ENCODE assay signal across 7 mouse cellular contexts in the genomic region with DNA sequence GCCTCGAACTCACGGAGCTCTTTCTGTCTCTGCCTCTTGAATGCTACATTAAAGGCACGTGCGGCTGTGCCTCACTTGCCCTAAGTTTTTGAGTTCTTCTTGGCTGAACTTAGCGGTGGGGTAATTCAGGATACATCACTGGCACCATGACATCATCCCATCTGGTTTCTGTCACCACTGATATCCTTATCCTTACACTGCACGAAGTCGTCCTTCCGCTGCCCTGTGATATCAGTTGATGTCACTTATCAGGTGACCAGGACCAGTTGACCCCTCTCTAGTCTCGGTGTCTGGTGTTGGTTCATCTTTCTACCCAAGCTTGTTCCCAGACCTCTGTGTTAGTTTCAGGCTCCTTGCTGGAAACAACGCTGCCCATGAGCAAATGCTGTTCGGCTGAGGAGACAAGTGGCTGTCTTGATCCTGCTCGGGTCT. TPM values are rescaled to one million over a fixed set of nuclear protein-coding genes. Genes with fewer than 3 reads are reported as not detected.
DNase-seq lines count a peak whose midpoint lies in the region; ATAC-seq and TF ChIP-seq lines count a peak whose summit lies in the region.

No protein-coding gene starts in this region.

- H3K27me3 ChIP-seq in CH12.LX (replicated peaks): peaks cover 33% of the 10 kb centered on the region
- peaks cover 22% of the 10 kb centered on the region for H3K27me3 ChIP-seq in heart, embryonic 13.5 days (replicated peaks)
- peaks cover 56% of the 10 kb centered on the region for H3K27me3 ChIP-seq in liver, embryonic 13.5 days
- peaks cover 6% of the 10 kb centered on the region; the same call in 1 of the 2 replicates for H3K27me3 ChIP-seq in stomach, embryonic 15.5 days (replicated peaks)

- no peaks in the 10 kb centered on the region for H3K79me2 ChIP-seq in CH12.LX (replicated peaks; ENCODE audit: control insufficient read depth, extremely low read depth, insufficient read depth, poor library complexity, severe bottlenecking)

- no peak for TF ChIP-seq POLR2A in CH12.LX (IDR thresholded peaks at IDR 0.05; ENCODE audit: low read depth, low read length)
- no peak for TF ChIP-seq POLR2A in bone marrow, adult 2 months (IDR thresholded peaks at IDR 0.05; ENCODE audit: borderline replicate concordance, control insufficient read depth, low read depth, low read length)

- no peak for TF ChIP-seq RAD21 in CH12.LX (IDR thresholded peaks at IDR 0.05; ENCODE audit: low read depth, low read length)

- no peaks in the 10 kb centered on the region for H3K9me3 ChIP-seq in CH12.LX (replicated peaks; ENCODE audit: low read length)
- no peaks in the 10 kb centered on the region for H3K9me3 ChIP-seq in heart, embryonic 13.5 days
- H3K9me3 ChIP-seq in liver, embryonic 13.5 days (replicated peaks): no peaks in the 10 kb centered on the region
- no peaks in the 10 kb centered on the region for H3K9me3 ChIP-seq in stomach, embryonic 15.5 days

- 51% methylated on average over 12 of the region's 12 CpGs for WGBS in bone marrow, adult 2 months
- 10% methylated on average over 12 of the region's 12 CpGs for WGBS in heart, embryonic 13.5 days
- WGBS in liver, embryonic 13.5 days (ENCODE audit: insufficient replicate concordance): 13% methylated on average over 12 of the region's 12 CpGs
- 32% methylated on average over 12 of the region's 12 CpGs for WGBS in stomach, embryonic 15.5 days

- peak overlapping the region; percentile 87 for H3K4me2 ChIP-seq in CH12.LX (ENCODE audit: insufficient read depth, low read depth, poor library complexity, severe bottlenecking)
- peak overlapping the region; percentile 92 for H3K4me2 ChIP-seq in heart, embryonic 13.5 days
- peak overlapping the region; percentile 81 for H3K4me2 ChIP-seq in liver, embryonic 13.5 days
- peak overlapping the region; percentile 88 for H3K4me2 ChIP-seq in stomach, embryonic 15.5 days

- ATAC-seq in heart, embryonic 13.5 days (ENCODE audit: extremely low read depth, insufficient number of reproducible peaks, low FRiP score, low TSS enrichment): no peak
- ATAC-seq in liver, embryonic 13.5 days (ENCODE audit: low read depth): peak; percentile 80
- no peak for ATAC-seq in stomach, embryonic 15.5 days (ENCODE audit: insufficient read depth, low FRiP score, low read depth)
- no peak for ATAC-seq in cerebellum, adult (ENCODE audit: insufficient number of reproducible peaks, low FRiP score, low TSS enrichment)

- in situ Hi-C loops in CH12.LX (cut with MboI; ENCODE audit: low pct_ligation_motif_present, low pct_unique_long_range_greater_than_20kb, low sequenced_read_pairs): no loop called here

- no peak for TF ChIP-seq CTCF in CH12.LX (conservative IDR thresholded peaks at IDR 0.05 in 1 of 2, IDR thresholded peaks at IDR 0.05 in 1 of 2; ENCODE audit: low read depth in 2 of 2, low read length in 2 of 2)
- no peak for TF ChIP-seq CTCF in bone marrow, adult 2 months (IDR thresholded peaks at IDR 0.05; ENCODE audit: control insufficient read depth, insufficient read depth, low read length)

- H3K9ac ChIP-seq in CH12.LX (ENCODE audit: insufficient read depth, low read depth): peak overlapping the region; percentile 28
- peak overlapping the region; percentile 87 for H3K9ac ChIP-seq in heart, embryonic 13.5 days
- peak overlapping the region; percentile 72 for H3K9ac ChIP-seq in liver, embryonic 13.5 days
- H3K9ac ChIP-seq in stomach, embryonic 15.5 days: 0 out of 2 replicates have a peak overlapping the region, but pooled peaks have one; percentile 6

- dilution Hi-C loops in CH12.LX (cut with MboI; ENCODE audit: extremely low pct_ligation_motif_present, extremely low pct_unique_long_range_greater_than_20kb, low sequenced_read_pairs): no loop called here

- DNase-seq in CH12.LX (ENCODE audit: extremely low read depth): no peak
- DNase-seq in liver, embryonic 13.5 days: peak; percentile 77
- no peak for DNase-seq in thymus, postnatal 4 days

- H3K4me3 ChIP-seq in CH12.LX (replicated peaks in 1 of 3; ENCODE audit: low read depth in 2 of 3, low read length in 2 of 3, poor library complexity in 1 of 3): peak overlapping the region in 2 of 3 experiments; percentile 18 to 42
- H3K4me3 ChIP-seq in bone marrow, adult 2 months (replicated peaks; ENCODE audit: control insufficient read depth, low read depth, low read length): peak overlapping the region; percentile 67
- H3K4me3 ChIP-seq in heart, embryonic 13.5 days: peak overlapping the region; percentile 71
- peak overlapping the region; percentile 62 for H3K4me3 ChIP-seq in liver, embryonic 13.5 days (replicated peaks)
- H3K4me3 ChIP-seq in stomach, embryonic 15.5 days (replicated peaks): peak overlapping the region; percentile 50

- H3K27ac ChIP-seq in CH12.LX (ENCODE audit: insufficient read depth, low read depth): no peak overlapping the region
- peak overlapping the region; percentile 91 for H3K27ac ChIP-seq in bone marrow, adult 2 months (ENCODE audit: control insufficient read depth, insufficient read depth, low read depth, low read length, poor library complexity)
- peak overlapping the region; percentile 72 for H3K27ac ChIP-seq in heart, embryonic 13.5 days (replicated peaks)
- H3K27ac ChIP-seq in liver, embryonic 13.5 days: peak overlapping the region; percentile 78
- H3K27ac ChIP-seq in stomach, embryonic 15.5 days: peak overlapping the region; percentile 21; the same call in 1 of the 2 replicates

- no peak for TF ChIP-seq EP300 in CH12.LX (IDR thresholded peaks at IDR 0.05; ENCODE audit: low read length)

- H3K36me3 ChIP-seq in CH12.LX (replicated peaks in 1 of 2; ENCODE audit: control insufficient read depth in 1 of 2, insufficient read depth in 1 of 2, low read length in 1 of 2): no peaks in the 10 kb centered on the region
- peaks cover 7% of the 10 kb centered on the region; the same call in 1 of the 2 replicates for H3K36me3 ChIP-seq in heart, embryonic 13.5 days
- H3K36me3 ChIP-seq in liver, embryonic 13.5 days: no peaks in the 10 kb centered on the region
- H3K36me3 ChIP-seq in stomach, embryonic 15.5 days: no peaks in the 10 kb centered on the region

- H3K4me1 ChIP-seq in CH12.LX (ENCODE audit: control insufficient read depth in 1 of 2, insufficient read depth in 2 of 2): peaks cover 12 to 40% of the 10 kb centered on the region in 2 experiments
- H3K4me1 ChIP-seq in bone marrow, adult 2 months (ENCODE audit: control insufficient read depth, insufficient read depth, low read length): peaks cover 2% of the 10 kb centered on the region
- peaks cover 29% of the 10 kb centered on the region for H3K4me1 ChIP-seq in heart, embryonic 13.5 days
- H3K4me1 ChIP-seq in liver, embryonic 13.5 days (replicated peaks): peaks cover 63% of the 10 kb centered on the region
- H3K4me1 ChIP-seq in stomach, embryonic 15.5 days: peaks cover 7% of the 10 kb centered on the region; the same call in 1 of the 2 replicates

RNA-seq across cellular contexts. Expression of a gene that starts 0.6 kb away (rescaled TPM):
- 0.80 and 1.6 TPM in 2 replicates for total RNA-seq in CH12.LX (2012; rRNA removed)
- 0.15 TPM in 1 of 2 replicates, not detected in the other for total RNA-seq in CH12.LX (2014; rRNA removed)
- 0.14 and 0.20 TPM in 2 replicates for polyA plus RNA-seq in CH12.LX (2012; ENCODE audit: insufficient read length, low read depth)
- 8.2 and 9.5 TPM in 2 replicates for polyA plus RNA-seq in bone marrow, adult 2 months (2011; ENCODE audit: insufficient read depth, insufficient read length, low replicate concordance, missing spikeins)
- polyA plus RNA-seq in heart, embryonic 13.5 days (2015; fragmentation: Nextera tagmentation; extraction: Ambion mirVana): 3.2 and 3.3 TPM in 2 replicates
- polyA plus RNA-seq in liver, embryonic 13.5 days (2015; fragmentation: Nextera tagmentation; extraction: Ambion mirVana): 0.89 and 1.0 TPM in 2 replicates
- polyA plus RNA-seq in stomach, embryonic 15.5 days (2015; fragmentation: Nextera tagmentation; extraction: Ambion mirVana): 3.0 TPM in 2 replicates

RNA-seq across cellular contexts. Expression of a gene that starts 1.9 kb away (rescaled TPM):
- total RNA-seq in CH12.LX (2012; rRNA removed): 4.5 and 6.8 TPM in 2 replicates
- total RNA-seq in CH12.LX (2014; rRNA removed): 4.8 TPM in 2 replicates
- polyA plus RNA-seq in CH12.LX (2012; ENCODE audit: insufficient read length, low read depth): 6.0 and 10.4 TPM in 2 replicates
- polyA plus RNA-seq in bone marrow, adult 2 months (2011; ENCODE audit: insufficient read depth, insufficient read length, low replicate concordance, missing spikeins): 134 and 235 TPM in 2 replicates
- polyA plus RNA-seq in heart, embryonic 13.5 days (2015; fragmentation: Nextera tagmentation; extraction: Ambion mirVana): 3.5 and 4.3 TPM in 2 replicates
- polyA plus RNA-seq in liver, embryonic 13.5 days (2015; fragmentation: Nextera tagmentation; extraction: Ambion mirVana): 5.5 and 5.9 TPM in 2 replicates
- 3.2 and 4.8 TPM in 2 replicates for polyA plus RNA-seq in stomach, embryonic 15.5 days (2015; fragmentation: Nextera tagmentation; extraction: Ambion mirVana)

RNA-seq across cellular contexts. Expression of a gene that starts 5.2 kb away (rescaled TPM):
- 5.0 and 10.6 TPM in 2 replicates for total RNA-seq in CH12.LX (2012; rRNA removed)
- total RNA-seq in CH12.LX (2014; rRNA removed): 1.6 and 1.7 TPM in 2 replicates
- 3.1 and 3.4 TPM in 2 replicates for polyA plus RNA-seq in CH12.LX (2012; ENCODE audit: insufficient read length, low read depth)
- polyA plus RNA-seq in bone marrow, adult 2 months (2011; ENCODE audit: insufficient read depth, insufficient read length, low replicate concordance, missing spikeins): 21.5 and 37.5 TPM in 2 replicates
- polyA plus RNA-seq in heart, embryonic 13.5 days (2015; fragmentation: Nextera tagmentation; extraction: Ambion mirVana): 43.8 and 45.3 TPM in 2 replicates
- 8.5 and 8.7 TPM in 2 replicates for polyA plus RNA-seq in liver, embryonic 13.5 days (2015; fragmentation: Nextera tagmentation; extraction: Ambion mirVana)
- polyA plus RNA-seq in stomach, embryonic 15.5 days (2015; fragmentation: Nextera tagmentation; extraction: Ambion mirVana): 61.7 and 67.8 TPM in 2 replicates

RNA-seq across cellular contexts. Expression of a gene that starts 13.2 kb away (rescaled TPM):
- total RNA-seq in CH12.LX (2012; rRNA removed) (0.04 and 0.08 TPM in 2 replicates), CH12.LX (2014; rRNA removed) (not detected in 2 replicates)
- 0.43 and 0.50 TPM in 2 replicates for polyA plus RNA-seq in CH12.LX (2012; ENCODE audit: insufficient read length, low read depth)
- 0.99 and 1.8 TPM in 2 replicates for polyA plus RNA-seq in bone marrow, adult 2 months (2011; ENCODE audit: insufficient read depth, insufficient read length, low replicate concordance, missing spikeins)
- 2.7 and 3.0 TPM in 2 replicates for polyA plus RNA-seq in heart, embryonic 13.5 days (2015; fragmentation: Nextera tagmentation; extraction: Ambion mirVana)
- 0.08 TPM in 1 of 2 replicates, not detected in the other for polyA plus RNA-seq in liver, embryonic 13.5 days (2015; fragmentation: Nextera tagmentation; extraction: Ambion mirVana)
- polyA plus RNA-seq in stomach, embryonic 15.5 days (2015; fragmentation: Nextera tagmentation; extraction: Ambion mirVana): 0.61 and 0.99 TPM in 2 replicates

RNA-seq across cellular contexts. Expression of a gene that starts 32.2 kb away (rescaled TPM):
- total RNA-seq in CH12.LX (2012; rRNA removed) (8.2 and 9.7 TPM in 2 replicates), CH12.LX (2014; rRNA removed) (3.3 TPM in 2 replicates)
- polyA plus RNA-seq in CH12.LX (2012; ENCODE audit: insufficient read length, low read depth): 6.5 and 7.2 TPM in 2 replicates
- 15.7 and 42.5 TPM in 2 replicates for polyA plus RNA-seq in bone marrow, adult 2 months (2011; ENCODE audit: insufficient read depth, insufficient read length, low replicate concordance, missing spikeins)
- 13.1 and 13.3 TPM in 2 replicates for polyA plus RNA-seq in heart, embryonic 13.5 days (2015; fragmentation: Nextera tagmentation; extraction: Ambion mirVana)
- polyA plus RNA-seq in liver, embryonic 13.5 days (2015; fragmentation: Nextera tagmentation; extraction: Ambion mirVana): 4.0 and 4.1 TPM in 2 replicates
- polyA plus RNA-seq in stomach, embryonic 15.5 days (2015; fragmentation: Nextera tagmentation; extraction: Ambion mirVana): 20.0 and 22.1 TPM in 2 replicates

Comparison
In these comparisons a context has a peak if more than half of its experiments do, and no peak if none do; other contexts are left out.
1. H3K9ac ChIP-seq: peak in every context shown above with its lines; median percentile 87 in heart, embryonic 13.5 days; 72 in liver, embryonic 13.5 days; 28 in CH12.LX; 6 in stomach, embryonic 15.5 days.
2. RNA of a gene that starts 1.9 kb away (polyA plus RNA-seq): 134 to 235 TPM in bone marrow, adult 2 months; 6.0 to 10.4 TPM in CH12.LX, 5.5 to 5.9 TPM in liver, embryonic 13.5 days, 3.5 to 4.3 TPM in heart, embryonic 13.5 days and 3.2 to 4.8 TPM in stomach, embryonic 15.5 days; every median in the first group is over 10 times any median in the second.
3. Peak in every context shown above with its lines, with median percentiles within 50 percentile points of each other: H3K4me2 ChIP-seq and H3K4me3 ChIP-seq.